Mouse (Mus musculus) cerebellum, adult (tissue): ENCODE results near the gene Phactr2.

Experiments
- ATAC-seq: cut with Nextera tagmentation; 2 replicates; pipeline ENCODE4 v1.9.2; 2017; ENCODE audit warnings: mild to moderate bottlenecking, moderate library complexity, mixed read lengths; ENCODE audit not compliant: insufficient number of reproducible peaks, low FRiP score, low TSS enrichment

The Phactr2 gene

GRCm38 (mm10) chr10:13289252-13289961, 184.8 kb downstream of the Phactr2 start:
- ATAC-seq = no peak

GRCm38 (mm10) chr10:13288296-13288695, 185.9 kb downstream of the Phactr2 start:
- ATAC-seq = no peak

- no peak for ATAC-seq
Measured at GRCm38 (mm10) chr10:13283441-13283840, 190.8 kb downstream of the Phactr2 start.

GRCm38 (mm10) chr10:13280298-13280853, 193.8 kb downstream of the Phactr2 start:
- ATAC-seq = no peak

GRCm38 (mm10) chr10:13276298-13276697, 197.9 kb downstream of the Phactr2 start:
- ATAC-seq = no peak

GRCm38 (mm10) chr10:13275152-13275551, 199.1 kb downstream of the Phactr2 start:
- no peak for ATAC-seq

GRCm38 (mm10) chr10:13274699-13275098, 199.5 kb downstream of the Phactr2 start:
- ATAC-seq = no peak

GRCm38 (mm10) chr10:13273756-13274155, 200.5 kb downstream of the Phactr2 start:
- ATAC-seq = no peak

- no peak for ATAC-seq
Measured at GRCm38 (mm10) chr10:13271716-13272115, 202.5 kb downstream of the Phactr2 start.

GRCm38 (mm10) chr10:13271099-13271498, 203.1 kb downstream of the Phactr2 start:
- ATAC-seq = no peak

GRCm38 (mm10) chr10:13270270-13270669, 203.9 kb downstream of the Phactr2 start:
- ATAC-seq = no peak

GRCm38 (mm10) chr10:13259251-13259650, 215.0 kb downstream of the Phactr2 start:
- ATAC-seq = no peak

- no peak for ATAC-seq
Measured at GRCm38 (mm10) chr10:13256196-13256595, 218.0 kb downstream of the Phactr2 start.

- no peak for ATAC-seq
Measured at GRCm38 (mm10) chr10:13250280-13250679, 223.9 kb downstream of the Phactr2 start.

GRCm38 (mm10) chr10:13249126-13249525, 225.1 kb downstream of the Phactr2 start:
- ATAC-seq = no peak

GRCm38 (mm10) chr10:13245714-13246113, 228.5 kb downstream of the Phactr2 start:
- ATAC-seq = no peak

GRCm38 (mm10) chr10:13244192-13244591, 230.0 kb downstream of the Phactr2 start:
- no peak for ATAC-seq

- no peak for ATAC-seq
Measured at GRCm38 (mm10) chr10:13240431-13240830, 233.8 kb downstream of the Phactr2 start.

- ATAC-seq = no peak
Measured at GRCm38 (mm10) chr10:13238188-13238587, 236.0 kb downstream of the Phactr2 start.

- no peak for ATAC-seq
Measured at GRCm38 (mm10) chr10:13236866-13237265, 237.3 kb downstream of the Phactr2 start.

- ATAC-seq = no peak
Measured at GRCm38 (mm10) chr10:13234503-13234902, 239.7 kb downstream of the Phactr2 start.

GRCm38 (mm10) chr10:13233941-13234340, 240.3 kb downstream of the Phactr2 start:
- no peak for ATAC-seq
